Mouse (Mus musculus): ENCODE measurements around the gene Sppl2a.
"Not testable (repeated sequence)": the region's sequence is repeated elsewhere in the genome, so short reads cannot be mapped to it uniquely, and the experiment has no call there.

Gene Sppl2a

DNA sequence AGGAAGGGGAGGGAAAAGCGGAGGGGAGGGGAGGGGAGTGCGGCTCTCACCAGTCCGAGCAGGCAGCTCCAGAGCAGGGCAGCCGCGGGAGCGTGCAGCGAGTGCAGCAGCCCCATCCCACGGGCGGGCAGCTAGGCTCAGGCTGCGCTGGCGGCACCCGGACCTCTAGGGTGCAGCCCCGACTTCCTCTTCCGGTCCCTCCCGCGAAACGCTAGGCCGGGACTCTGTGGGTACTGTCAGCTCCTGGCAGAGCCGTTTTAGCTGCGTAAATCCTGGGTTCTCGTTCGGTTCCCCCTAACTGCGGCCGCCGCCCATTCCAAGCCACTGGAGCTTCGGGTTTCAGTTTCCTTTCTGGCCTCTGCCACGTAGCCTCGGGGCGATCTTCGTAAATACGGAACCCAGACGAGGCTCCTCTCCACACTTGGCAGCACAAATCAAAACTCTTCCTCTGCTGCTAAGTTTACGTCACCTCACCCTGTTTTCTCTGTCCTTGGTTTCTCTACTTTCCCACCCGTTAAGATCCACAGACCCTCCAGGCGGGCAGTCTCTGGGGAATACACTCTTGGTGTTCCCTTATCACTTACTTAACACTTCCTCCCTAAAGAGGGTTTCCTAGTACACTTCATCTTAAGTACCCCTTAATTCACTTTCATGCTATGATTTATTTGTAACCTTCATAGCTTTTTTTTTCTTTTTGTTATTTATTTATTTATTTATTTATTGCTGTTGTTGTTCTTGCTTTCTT, at the start of gene Sppl2a:
Gene Sppl2a, minus strand, starts transcription at position 339 of the 745 bp plus-strand sequence.
- DNase-seq, result peak; percentile 78 to 79

DNA sequence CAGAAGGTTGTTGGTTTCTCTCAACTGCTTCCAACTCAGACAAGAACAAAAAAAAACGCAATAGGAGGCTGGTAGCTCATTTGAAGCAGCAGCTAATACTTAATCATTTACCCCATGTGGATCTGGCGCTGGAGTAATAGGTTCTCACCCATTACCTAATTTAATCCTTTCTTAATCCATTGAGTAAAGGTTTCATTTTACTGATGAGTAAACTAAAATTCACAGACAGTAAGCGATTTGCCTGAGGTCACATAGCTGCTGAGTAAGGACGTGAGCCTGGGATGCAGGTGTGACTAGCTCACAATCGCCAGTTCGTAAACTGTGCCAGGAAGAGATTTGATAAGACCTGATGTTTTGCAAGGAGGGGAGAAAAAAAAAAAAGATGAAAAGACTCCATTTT, 44.4 kb upstream of the Sppl2a start:
- DNase-seq, result no peak

DNA sequence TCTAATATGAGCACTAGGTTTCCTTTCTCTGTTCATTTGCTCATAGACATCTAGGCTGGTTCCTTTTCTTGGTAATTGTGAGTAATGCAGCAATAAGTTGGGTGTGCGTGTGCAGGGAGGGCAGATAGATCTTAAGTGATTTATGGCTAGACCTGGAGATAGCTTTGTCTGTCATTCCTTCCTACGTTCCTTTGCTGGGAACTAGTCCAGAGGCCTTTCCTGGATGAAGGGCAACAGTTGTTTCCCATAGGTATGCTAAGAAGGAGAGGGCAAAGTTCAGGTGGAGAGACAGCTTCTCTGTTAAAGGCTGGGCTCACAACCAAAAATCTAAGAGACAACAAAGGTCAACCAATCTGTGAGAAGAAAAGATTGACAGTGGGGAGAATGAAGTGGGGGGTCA, 28.7 kb upstream of the Sppl2a start:
- no peak for DNase-seq

DNA sequence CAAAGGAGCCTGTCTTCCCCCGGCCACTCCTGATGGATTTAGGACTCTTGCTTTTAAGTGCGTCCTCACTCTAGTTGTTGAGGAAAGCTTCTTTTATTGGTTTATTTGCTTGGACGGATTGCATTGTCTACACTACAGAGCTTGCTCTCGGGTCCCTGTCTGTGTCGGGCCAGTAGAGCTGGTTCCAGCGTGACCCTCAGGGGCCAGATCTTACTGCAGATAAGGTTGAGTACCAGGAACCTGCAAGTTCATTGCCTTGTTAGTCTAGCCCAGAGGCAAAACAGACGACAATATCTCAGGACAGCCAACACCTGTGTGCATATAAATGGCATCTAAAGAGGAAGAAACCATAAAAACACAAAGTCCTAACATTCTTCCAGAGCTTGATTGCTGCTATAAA, 22.6 kb upstream of the Sppl2a start:
- DNase-seq, result no peak

DNA sequence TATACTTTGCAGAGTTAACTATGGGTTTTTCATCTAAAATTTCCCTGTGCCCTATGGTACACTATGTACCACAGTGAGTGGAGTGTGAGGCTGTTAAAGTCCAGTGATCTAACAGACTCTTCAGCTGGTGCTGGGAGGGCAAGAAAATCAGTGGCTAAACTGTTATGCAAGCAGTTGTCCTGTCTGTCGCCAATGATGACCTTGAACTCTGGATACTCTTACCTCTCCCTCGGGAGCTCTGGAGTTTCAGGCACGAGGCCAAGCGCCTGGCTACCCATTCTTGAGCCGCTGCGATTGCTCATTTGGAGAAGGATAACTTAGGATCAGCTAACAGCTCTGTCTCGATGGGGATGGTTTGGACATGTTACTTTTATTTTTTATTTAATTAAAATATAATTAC, 18.1 kb upstream of the Sppl2a start:
- no peak for DNase-seq

DNA sequence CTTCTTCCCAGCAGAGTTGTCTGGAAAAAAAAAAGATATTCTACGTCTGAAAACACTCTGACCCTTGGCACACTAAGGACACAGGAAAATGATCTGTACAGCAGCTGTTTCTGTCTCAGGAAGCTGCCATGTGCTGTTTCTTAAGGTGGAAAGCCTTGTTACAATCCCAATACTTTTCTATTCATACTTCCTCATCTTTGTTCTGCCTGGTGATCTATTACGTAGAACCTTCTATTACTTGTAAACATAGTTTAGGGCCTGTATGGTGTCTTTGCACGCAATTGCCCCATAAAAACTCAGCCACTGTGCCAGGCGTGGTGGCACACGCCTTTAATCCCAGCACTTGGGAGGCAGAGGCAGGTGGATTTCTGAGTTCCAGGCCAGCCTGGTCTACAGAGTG, 17.4 kb upstream of the Sppl2a start:
- no peak for DNase-seq

DNA sequence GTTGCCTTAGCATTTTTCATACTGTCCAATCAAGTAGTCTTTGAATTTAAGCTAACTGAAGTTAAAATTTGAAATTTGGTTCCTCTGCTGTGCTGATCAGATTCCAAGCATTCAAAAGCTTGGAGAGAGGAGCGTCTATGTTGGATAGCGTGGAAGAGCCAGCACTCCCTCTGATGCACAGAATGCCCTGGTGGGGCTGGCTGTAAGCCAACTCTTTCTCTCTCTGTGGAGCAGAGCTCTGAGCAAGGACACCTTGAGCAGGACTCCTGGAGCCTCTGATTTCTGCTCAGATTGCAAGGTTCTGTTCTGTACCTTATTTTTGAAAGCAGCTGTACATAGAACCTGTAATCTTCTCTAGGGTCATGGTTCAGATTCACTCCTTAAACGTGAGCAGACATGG, 16.8 kb upstream of the Sppl2a start:
- no peak for DNase-seq

DNA sequence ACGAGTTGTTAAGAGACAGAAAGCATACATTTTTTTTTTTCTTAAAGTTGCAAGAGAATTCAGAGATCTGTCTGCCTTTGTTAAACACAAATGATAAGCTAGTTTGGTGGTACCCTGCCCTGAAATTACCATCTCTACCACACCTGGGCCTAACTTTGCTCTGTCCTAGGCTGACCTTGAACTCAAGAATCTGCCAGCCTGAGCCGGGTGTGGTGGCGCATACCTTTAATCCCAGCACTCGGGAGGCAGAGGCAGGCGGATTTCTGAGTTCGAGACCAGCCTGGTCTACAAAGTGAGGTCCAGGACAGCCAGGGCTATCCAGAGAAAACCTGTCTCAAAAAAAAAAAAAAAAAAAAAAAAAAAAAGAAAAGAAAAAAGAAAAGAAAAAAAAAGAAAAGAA, 16.3 kb upstream of the Sppl2a start:
- DNase-seq, result not testable (repeated sequence)

DNA sequence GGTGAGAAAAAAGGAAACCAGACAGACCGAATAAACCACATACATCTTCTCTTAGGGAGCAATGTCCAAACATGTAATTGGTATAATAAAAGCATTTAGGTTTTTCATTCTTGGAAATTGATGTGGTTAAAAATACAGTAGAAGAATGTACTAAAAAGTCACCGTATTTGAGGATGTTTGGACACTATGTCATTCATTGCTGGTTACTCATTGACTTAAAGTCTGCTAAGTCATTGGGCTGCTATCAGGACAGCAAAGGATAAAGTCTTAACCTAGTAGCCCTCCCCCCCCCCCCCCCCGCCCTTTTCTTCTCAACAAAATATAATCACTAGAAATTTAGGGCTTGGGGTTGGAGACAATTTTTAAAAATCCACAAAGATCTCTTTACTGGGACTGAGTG, 15.2 kb upstream of the Sppl2a start:
- DNase-seq, result no peak

DNA sequence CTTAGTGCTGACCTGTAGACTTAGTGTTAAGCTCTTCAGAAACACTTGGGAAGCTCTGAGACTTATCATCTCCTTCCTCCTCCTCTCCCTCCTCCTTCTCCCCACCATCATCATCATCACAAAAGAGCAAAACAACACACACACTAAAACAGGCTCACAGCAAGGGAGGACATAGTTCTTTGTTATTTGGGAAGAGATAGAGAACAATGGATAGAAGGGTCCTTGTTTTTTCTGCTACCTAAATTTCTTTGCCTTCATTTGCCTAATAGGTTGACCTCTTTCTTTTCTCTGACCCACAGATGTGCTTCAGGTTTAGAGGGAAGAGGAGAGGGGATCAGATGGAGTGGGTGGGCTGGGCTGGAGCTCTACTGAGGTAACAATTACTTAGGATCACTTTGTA, 14.6 kb upstream of the Sppl2a start:
- DNase-seq, result no peak

DNA sequence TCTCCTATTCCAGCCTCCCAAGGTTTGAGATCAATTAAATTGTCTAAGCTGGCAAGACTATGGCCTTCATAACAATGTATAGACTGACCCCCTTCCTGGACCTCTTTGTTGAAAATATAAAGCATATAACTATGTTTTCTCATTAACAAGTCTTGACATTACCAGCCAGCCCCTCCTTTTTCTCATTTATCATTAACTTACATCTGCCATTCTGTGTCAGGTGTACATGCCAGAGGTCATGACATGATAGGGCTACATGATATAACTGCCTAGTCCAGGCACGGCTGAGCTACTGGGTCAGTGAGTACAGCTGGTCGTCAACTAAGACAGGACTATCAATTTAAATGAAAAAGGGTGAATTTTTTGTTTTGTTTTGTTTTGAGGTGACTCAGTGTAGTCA, 10.2 kb upstream of the Sppl2a start:
- DNase-seq, result no peak

DNA sequence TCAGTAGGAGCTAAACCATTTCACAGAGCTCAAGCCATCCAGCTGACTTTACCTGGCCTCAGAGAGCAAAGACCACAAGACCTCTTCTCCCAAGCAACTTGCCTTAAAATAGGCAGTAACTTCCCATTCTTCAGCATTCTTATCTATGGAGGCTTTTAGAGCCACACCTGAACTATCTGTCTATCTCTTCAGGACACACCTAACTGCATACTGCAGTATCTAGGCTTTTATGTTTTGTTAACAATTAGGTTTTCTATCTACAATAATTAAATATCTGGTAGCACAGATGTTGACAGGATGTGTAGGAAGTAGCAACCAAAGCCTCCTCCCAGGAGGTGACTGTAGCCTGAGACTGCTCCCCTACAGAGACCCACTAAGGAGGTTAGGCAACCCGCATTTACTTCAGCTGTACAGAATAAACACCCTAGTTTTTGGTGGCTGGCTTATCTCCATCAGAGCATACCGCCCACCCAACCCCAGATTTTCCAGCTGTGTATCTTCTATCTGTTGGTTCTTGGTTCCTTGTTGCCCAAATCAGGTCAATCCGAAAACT, 7.4 kb upstream of the Sppl2a start:
- no peak for DNase-seq

DNA sequence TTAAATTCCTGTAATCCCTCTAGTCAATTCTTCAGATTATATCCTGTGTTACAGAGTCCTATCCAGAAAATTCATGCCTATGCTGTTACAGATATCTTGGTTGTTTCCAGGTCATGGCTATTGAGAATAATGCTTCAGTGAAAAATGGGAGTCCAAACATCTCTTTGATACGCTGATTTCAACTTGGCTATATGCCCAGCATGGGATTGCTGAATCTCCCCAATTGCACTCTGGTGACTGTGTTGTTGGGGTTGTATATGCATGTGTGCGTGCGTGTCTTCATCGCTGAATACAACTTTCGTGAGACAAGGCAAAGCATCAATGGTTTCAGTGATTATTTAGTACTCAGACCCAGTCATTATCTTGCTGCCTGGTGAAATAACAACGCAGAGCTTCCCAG, 5.0 kb upstream of the Sppl2a start:
- DNase-seq, result no peak

DNA sequence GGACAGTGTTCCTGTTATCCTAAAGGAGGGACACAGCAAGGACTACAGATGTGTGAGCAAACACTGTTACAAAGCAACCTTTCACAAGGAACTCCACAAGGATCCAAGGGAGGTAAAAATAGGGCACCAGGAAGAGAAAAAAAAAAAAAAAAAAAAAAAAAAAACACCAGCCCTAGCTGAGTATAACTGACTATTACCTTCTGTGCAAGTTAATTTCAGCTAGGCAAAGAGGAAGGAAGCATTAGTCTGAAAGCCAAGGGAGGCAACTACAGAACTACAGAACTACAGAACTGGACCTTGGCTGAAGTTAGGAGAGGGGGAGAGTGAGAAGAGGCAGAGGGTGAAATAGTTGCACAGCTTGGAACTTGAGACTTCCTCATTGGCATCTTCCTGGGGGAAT, 886 bp upstream of the Sppl2a start:
- no peak for DNase-seq

DNA sequence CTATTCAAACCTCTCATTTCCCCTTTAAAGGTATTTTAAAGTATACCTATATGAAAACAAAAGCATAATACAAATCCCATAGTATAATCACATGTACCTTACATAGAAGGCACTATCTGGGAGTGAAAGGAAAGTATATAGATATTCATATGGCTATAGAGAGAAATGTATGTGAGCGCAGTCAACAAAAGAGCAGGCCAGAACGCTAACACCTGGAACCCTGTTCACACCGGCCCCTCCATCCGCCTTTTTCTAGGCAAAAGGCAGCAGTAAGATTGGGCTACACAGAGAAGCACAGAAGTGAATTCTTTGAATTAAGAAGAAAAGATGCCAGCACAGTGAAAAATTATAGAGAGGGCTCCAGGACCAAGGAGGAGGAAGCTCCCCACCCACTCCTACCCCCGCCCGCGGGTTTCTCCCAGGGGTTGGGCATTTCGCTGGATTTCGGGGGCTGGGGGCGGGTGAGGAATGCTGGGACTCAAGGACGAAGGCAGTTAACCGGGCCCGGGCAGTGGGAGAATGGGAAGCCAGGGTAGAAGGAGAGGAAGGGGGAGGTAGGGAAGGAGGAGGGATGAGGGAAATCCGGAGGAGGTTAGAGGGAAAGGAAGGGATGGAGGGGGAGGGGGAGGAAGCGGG, 656 bp downstream of the Sppl2a start:
- peak; percentile 26 to 42 for DNase-seq

DNA sequence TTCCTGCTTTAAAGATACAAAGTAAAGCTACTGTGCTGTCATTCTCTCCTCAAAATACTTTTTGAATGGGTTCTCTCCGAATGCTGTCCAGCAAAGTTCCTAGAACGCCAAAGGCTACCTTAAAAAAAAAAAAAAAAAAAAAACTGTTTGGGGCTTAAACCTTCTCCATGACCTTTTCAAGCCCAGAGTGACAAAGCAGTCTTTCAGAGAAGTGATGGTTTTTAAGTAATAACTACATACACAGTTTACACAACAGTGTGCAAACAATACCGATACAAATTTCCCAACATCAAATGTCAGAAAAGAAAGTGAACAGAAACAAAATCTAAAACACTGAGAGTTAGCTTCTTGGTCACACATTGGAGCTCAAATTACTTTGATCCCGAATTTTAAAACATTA, 1.3 kb downstream of the Sppl2a start:
- no peak for DNase-seq

DNA sequence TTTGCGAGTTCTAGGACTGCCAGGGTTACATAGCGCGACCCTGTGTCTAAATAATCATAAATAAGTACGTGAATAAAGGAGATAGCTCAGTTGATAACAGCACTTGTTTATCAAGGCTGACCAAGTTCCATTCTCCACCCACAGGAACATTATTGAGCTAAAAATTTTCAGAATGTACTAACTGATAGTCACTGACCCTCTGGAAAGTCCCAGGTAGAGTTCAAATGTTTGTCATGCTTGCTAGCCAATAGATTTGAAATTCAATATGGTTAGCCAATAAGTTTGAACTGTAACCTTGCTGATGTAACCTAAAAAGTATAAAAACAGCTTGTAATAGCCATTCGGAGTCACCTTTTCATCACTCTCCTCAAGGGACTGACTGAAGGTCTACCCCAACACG, 4.4 kb downstream of the Sppl2a start:
- DNase-seq, result no peak

DNA sequence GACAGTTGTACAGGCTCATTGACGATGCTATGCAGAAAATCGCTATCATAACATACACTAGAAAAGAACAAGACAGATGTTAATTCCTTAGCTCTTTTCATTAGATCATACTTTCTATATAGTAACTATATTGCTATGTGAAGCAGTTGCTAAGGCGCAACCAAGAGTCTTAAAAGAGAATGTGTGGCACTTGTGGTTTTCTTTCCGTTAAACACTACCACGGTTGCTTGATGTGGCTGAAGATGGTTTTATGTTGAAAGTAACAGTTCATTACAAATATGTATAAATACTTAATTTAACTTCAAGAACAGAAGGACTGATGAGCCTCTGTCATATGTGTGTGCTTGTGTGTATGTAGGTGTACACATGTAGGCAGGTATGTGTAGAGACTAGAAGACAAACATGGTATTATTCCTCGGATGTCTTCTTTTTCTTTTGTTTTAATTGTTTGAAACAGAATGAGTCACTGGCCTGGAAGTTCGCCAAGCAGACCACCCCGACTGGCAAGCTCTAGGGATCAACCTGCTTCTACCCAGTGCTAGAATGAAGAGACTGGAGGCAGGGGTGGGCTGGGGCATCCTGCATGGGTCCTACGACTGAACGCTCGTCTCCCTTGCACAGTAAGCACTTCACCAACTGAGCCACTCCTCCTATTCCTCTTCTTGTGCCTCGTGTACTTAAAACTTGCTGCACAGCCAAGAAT, 12.5 kb downstream of the Sppl2a start:
- DNase-seq, result no peak

DNA sequence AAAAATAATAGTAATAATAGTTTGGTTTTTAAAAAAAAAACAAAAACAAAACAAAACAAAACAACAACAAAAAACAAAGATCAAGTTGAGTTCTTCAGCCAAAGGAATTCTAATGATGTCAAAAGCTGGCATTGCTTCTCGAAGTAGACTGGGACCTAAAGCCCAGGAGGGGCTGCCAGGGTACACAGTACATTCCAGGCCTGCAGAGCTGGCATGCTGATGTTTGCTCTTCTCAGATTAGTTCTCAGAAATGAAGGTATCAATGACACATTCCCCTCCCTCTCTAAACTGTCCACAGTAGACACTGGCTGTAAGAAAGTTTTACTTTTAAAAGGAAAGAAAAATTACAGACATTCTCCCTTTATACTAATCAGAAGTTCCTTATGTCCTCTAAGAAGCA, 16.8 kb downstream of the Sppl2a start:
- no peak for DNase-seq

DNA sequence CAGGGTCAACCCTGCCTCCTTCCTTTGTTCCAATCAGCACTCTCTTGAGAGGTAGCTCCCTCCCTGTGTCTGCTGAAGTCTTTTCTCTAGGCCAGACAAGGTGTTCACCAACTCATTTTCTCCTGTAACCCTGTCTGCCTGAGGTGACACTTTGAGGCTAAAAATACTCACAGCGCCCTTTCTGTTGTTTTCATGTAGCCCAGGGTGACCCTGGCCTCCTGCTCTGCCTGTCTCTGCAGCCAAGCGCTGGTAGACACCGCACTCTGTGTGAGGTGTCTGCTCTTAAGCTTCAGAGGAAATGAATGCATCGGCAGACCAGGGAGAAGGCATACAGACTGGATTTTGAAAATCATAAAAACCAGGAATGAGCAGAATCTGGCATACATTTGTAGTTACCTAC, 18.9 kb downstream of the Sppl2a start:
- DNase-seq, result no peak

DNA sequence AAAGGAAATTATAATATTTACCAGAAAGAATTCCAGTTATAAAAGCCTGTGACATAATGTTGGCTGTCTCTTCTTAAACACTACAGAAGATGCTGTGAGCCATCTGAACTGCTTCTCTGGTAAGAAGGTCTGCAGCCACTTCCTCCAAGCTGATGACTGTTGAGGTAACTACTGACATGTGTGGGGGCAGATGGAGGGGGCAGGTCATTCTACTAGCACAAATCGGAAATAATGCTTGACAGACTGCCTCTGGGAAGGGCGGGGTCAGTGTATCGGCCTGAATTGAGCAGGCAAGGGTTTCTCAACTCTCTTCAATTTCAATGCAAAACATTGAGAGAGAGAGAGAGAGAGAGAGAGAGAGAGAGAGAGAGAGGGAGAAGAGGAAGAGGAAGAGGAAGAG, 28.9 kb downstream of the Sppl2a start:
- DNase-seq, result no peak

DNA sequence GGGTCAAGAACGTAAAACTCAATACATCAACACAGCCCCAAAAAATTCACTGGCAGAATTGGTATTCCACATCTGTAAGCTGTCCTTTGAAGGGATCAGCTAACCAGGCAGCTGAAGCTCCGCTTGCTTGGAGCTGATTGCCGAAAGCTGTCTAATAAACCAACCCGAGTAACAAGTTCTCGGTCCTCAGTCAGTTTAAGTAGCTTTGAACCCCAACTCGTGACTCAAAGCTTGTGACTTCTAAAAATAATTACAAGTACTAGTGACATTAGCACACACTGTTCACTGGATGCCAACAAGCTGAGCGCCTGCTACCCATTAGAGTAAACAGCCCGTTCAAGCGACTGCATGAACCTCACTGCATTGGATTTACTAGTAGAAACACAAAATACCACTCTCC, 35.5 kb downstream of the Sppl2a start:
- DNase-seq, result no peak

DNA sequence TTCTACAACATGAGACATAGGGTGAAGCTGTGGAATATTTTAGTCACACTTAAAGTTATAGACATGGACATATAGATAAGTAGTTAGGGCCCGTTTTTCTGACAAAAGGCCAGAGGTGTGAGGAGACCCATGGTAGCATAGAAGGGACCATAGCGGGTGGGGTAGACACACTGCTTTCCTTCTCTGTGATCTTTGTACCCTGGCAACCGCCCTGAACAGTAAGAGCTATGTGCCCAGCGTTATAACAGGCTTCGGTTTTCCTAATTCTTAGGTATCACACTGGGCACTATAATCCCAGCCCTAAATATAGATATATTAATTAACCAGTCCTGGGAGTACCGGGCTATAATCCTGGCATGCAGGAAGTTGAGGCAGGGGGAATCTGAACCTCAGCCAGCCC, 36.1 kb downstream of the Sppl2a start:
- no peak for DNase-seq

DNA sequence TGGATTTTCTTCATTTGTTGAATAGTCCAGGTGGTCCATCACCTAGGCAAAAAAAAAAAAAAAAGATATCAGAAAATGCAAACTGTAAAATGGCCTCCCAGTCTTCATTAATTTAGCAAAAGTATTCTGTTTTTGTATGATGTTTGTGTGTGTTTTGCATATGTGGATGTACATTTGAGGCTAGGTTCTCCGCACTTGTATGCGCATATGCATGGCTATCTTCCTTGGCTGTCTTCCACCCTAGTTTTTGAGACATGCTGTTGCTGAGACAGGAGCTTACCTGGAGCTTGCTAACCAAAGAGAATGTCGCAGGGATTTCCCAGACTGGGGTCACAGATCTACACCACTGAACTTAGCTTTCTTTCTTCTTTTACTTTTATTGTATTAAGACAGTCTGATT, 38.8 kb downstream of the Sppl2a start:
- DNase-seq, result no peak

Data from spleen, adult 18-20 months (tissue).